Mouse (Mus musculus) lung, postnatal 0 days (tissue): ENCODE data around the gene Amer3. TPM values are rescaled to one million over a fixed set of nuclear protein-coding genes. Genes with fewer than 3 reads are reported as not detected.

ENCODE experiments used
- ATAC-seq: fragments of 200-750 bp; cut with Nextera tagmentation; 2 replicates; pipeline ENCODE4 v1.8.0; 2017; ENCODE audit warnings: moderate library complexity
- DNase-seq: peaks from one replicate; pipeline ENCODE4 v3.0.0-alpha.2; 2016; ENCODE audit warnings: low spot score
- H3K27ac ChIP-seq: fragments of 300-500 bp; sonication (generic); 2 replicates; pipeline ENCODE4 v1.5.1; 2014; ENCODE audit warnings: antibody characterized with exemption, mild to moderate bottlenecking, low read length, mixed read lengths
- H3K27me3 ChIP-seq: fragments of 300-500 bp; sonication (generic); replicated peaks from 2 replicates; pipeline ENCODE4 v1.6.1; 2014; ENCODE audit warnings: low read length, mixed read lengths; ENCODE audit not compliant: insufficient read depth
- H3K36me3 ChIP-seq: fragments of 300-500 bp; sonication (generic); 2 replicates; pipeline ENCODE4 v1.6.1; 2014; ENCODE audit warnings: low read length, mixed read lengths; ENCODE audit not compliant: insufficient read depth
- H3K4me1 ChIP-seq: fragments of 300-500 bp; sonication (generic); 2 replicates; pipeline ENCODE4 v1.6.1; 2014; ENCODE audit warnings: antibody characterized with exemption, low read depth, low read length, mixed read lengths; ENCODE audit not compliant: insufficient read depth
- H3K4me2 ChIP-seq: fragments of 300-500 bp; sonication (generic); replicated peaks from 2 replicates; pipeline ENCODE4 v1.6.1; 2014; ENCODE audit warnings: low read depth, mild to moderate bottlenecking, low read length, moderate library complexity, mixed read lengths
- H3K4me3 ChIP-seq: fragments of 300-500 bp; sonication (generic); 2 replicates; pipeline ENCODE4 v1.5.1; 2014; ENCODE audit warnings: low read depth, low read length
- H3K9ac ChIP-seq: fragments of 300-500 bp; sonication (generic); replicated peaks from 2 replicates; pipeline ENCODE4 v1.6.1; 2014; ENCODE audit warnings: low read depth, mild to moderate bottlenecking
- H3K9me3 ChIP-seq: fragments of 300-500 bp; sonication (generic); 2 replicates; pipeline ENCODE4 v1.6.1; 2016; ENCODE audit warnings: low read length, mixed read lengths
- CTCF ChIP-seq: IDR thresholded peaks from 2 replicates; pipeline ENCODE4 v1.5.1; 2016; ENCODE audit warnings: antibody characterized with exemption, mild to moderate bottlenecking
- EP300 ChIP-seq: IDR thresholded peaks from 2 replicates; pipeline ENCODE4 v1.6.1; 2016; ENCODE audit warnings: antibody characterized with exemption, mild to moderate bottlenecking, control low read depth
- WGBS: fragments of 180-500 bp; shearing (Covaris S2); extraction: QIAGEN DNeasy Blood & Tissue Kit; methylation state at CpG from one replicate; pipeline ENCODE4 v1.1.7; 2014; 5-methylcytosine and 5-hydroxymethylcytosine counted together
- polyA plus RNA-seq: library from polyadenylated mRNA; unstranded; fragments of >200 nt; fragmentation: Nextera tagmentation; extraction: Ambion mirVana; gene quantifications from 2 replicates; pipeline ENCODE4 v1.2.1, GENCODE M21; 2015

Amer3 gene
- polyA plus RNA-seq, 1 experiment from 2014 or later: not detected

DNA sequence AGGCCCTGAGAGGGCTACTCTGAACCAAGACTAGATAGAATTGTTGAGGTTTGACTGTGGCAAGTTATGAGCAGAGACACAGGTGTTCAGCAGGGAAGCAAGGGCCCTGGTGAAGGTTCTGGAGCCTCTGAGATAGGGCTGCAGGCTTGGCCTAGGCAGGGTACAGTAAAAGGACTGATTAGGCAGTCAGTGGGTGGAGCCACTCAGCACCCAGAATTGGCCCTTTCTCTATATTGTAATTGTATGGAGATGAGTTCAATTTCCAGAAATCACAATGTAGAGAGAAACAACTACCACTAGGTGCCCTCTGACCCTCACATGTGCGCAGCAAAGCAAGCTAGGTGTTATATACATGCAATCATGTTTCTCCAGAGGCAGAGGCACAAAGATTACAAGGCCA, 25.8 kb upstream of the Amer3 start:
- no peaks in the 10 kb centered on the region for H3K4me1 ChIP-seq
- H3K4me2 ChIP-seq: no peak overlapping the region
- H3K27me3 ChIP-seq: no peaks in the 10 kb centered on the region
- no peaks in the 10 kb centered on the region for H3K36me3 ChIP-seq
- 68% methylated on average over 1 of the region's 1 CpGs for WGBS
- no peak overlapping the region for H3K9ac ChIP-seq
- TF ChIP-seq CTCF (no peak), EP300 (no peak)
- H3K9me3 ChIP-seq: no peaks in the 10 kb centered on the region
- no peak for DNase-seq
- no peak overlapping the region for H3K27ac ChIP-seq
- no peak for ATAC-seq
- H3K4me3 ChIP-seq: no peak overlapping the region

DNA sequence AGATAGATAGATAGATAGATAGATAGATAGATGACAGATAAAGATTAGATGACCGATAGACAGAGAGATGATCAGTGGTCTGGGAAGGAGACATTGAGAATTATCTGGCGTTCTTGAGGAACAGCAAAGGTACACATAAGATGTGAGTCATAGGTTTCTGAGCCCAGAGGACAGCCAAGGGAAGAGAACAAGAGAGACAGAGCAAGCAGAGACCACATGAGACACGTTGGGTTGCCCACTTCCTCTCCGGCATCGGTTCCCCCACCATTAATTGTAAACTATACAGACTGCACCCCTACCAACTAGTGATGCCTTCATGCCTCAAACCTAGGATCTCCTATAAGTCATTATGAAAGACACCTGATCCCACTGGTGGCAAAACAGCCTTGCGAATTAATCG, 25.2 kb upstream of the Amer3 start:
- 81% methylated on average over 7 of the region's 7 CpGs for WGBS
- no peaks in the 10 kb centered on the region for H3K9me3 ChIP-seq
- H3K4me2 ChIP-seq: no peak overlapping the region
- H3K27ac ChIP-seq: no peak overlapping the region
- TF ChIP-seq CTCF (no peak), EP300 (no peak)
- DNase-seq (no peak), ATAC-seq (no peak)
- H3K4me1 ChIP-seq: no peaks in the 10 kb centered on the region
- H3K27me3 ChIP-seq: no peaks in the 10 kb centered on the region
- H3K4me3 ChIP-seq: no peak overlapping the region
- H3K36me3 ChIP-seq: no peaks in the 10 kb centered on the region
- no peak overlapping the region for H3K9ac ChIP-seq

DNA sequence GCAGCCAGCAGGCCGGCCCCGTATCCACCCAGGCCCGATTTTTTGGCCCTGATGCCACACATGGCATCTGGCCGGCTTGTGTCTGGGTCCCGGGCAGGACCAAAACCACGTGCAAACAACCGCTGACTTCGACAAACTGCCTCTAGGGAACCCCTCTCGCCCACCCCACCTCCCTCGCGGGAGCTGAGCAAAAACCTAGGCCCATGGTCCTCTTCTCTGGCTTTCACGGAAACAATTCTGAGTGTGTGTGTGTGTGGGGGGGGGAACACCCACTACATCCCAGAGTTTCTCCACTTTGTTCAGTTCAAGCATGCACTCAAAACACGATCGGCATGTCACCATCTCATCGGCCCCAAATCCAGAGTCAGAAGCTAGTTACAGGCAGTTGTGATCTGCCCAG, 18.6 kb upstream of the Amer3 start, which contains the start of gene Prss40:
Gene Prss40, minus strand, starts transcription at position 101 of the 400 bp plus-strand sequence.
- H3K4me1 ChIP-seq: no peaks in the 10 kb centered on the region
- H3K36me3 ChIP-seq: no peaks in the 10 kb centered on the region
- no peak for TF ChIP-seq EP300
- no peak for TF ChIP-seq CTCF
- H3K4me3 ChIP-seq: no peak within 1 kb of the TSS
- H3K27me3 ChIP-seq: no peaks in the 10 kb centered on the region
- H3K9ac ChIP-seq: no peak within 1 kb of the TSS
- H3K27ac ChIP-seq: no peak within 1 kb of the TSS
- ATAC-seq (no peak), DNase-seq (no peak)
- no peak within 1 kb of the TSS for H3K4me2 ChIP-seq
- 80% methylated on average over 15 of the region's 15 CpGs for WGBS
- no peaks in the 10 kb centered on the region for H3K9me3 ChIP-seq

DNA sequence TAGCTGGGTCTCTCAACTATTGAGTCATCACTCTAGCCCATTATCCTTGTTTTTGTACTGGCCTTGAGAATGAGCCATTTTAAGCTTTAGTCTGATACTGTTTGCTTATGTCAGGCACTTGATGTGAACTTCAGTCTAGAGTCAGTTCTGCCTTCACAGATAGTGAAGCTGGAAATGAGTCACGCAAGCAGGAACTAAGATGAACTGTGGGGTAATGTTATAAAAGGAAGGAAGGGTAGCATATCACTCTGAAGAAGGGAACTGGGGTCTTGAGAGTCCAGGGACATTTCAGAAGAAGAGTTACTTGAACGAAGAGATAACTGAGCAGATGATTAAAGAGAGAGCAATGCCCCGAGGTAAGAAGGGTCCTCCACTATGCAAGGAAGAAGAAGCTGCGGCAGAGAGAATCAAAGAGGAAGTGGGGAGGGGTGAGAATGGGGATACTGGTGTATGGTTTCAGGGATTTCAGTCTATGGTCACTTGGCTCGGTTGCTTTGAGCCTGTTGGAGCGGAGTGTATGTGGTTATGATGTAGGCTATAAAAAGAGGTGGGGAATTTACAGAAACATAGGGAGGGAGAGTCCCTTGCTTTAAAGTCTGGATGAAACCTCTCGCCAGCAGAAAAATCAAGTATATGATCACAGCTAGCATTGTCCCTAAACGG, 14.9 kb upstream of the Amer3 start:
- Histone ChIP-seq H3K9me3 (no peaks in the 10 kb centered on the region), H3K9ac (no peak overlapping the region), H3K4me2 (no peak overlapping the region), H3K4me1 (no peaks in the 10 kb centered on the region), H3K4me3 (no peak overlapping the region), H3K27ac (no peak overlapping the region), H3K27me3 (no peaks in the 10 kb centered on the region), H3K36me3 (no peaks in the 10 kb centered on the region)
- 71% methylated on average over 8 of the region's 8 CpGs for WGBS
- no peak for DNase-seq
- no peak for ATAC-seq
- no peak for TF ChIP-seq CTCF
- TF ChIP-seq EP300: no peak

DNA sequence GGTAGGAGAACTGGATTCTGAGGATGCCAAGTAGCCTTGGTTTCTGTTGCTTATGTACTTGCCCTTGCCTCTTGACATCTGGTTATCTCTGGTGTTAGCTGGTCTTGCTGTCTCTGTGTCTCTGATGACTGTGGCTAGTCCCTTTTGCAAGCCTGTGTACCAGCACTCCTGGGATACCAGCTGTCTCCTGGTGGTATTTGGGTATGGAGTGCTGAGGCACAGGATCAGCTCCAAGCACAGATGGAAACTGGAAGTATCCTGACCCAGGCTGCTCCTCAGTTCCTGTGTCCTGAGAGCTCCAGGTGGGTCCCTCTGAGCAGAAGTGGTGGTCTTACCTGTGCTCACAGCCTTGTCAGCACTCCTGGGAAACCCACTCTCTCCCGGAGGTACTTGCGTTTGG, 11.3 kb upstream of the Amer3 start:
- H3K4me1 ChIP-seq: no peaks in the 10 kb centered on the region
- DNase-seq (no peak), ATAC-seq (no peak)
- H3K4me3 ChIP-seq: no peak overlapping the region
- TF ChIP-seq CTCF (no peak), EP300 (no peak)
- no peak overlapping the region for H3K9ac ChIP-seq
- H3K36me3 ChIP-seq: no peaks in the 10 kb centered on the region
- WGBS: 93% methylated on average over 2 of the region's 2 CpGs
- H3K27ac ChIP-seq: no peak overlapping the region
- H3K4me2 ChIP-seq: no peak overlapping the region
- H3K27me3 ChIP-seq: no peaks in the 10 kb centered on the region
- no peaks in the 10 kb centered on the region for H3K9me3 ChIP-seq

DNA sequence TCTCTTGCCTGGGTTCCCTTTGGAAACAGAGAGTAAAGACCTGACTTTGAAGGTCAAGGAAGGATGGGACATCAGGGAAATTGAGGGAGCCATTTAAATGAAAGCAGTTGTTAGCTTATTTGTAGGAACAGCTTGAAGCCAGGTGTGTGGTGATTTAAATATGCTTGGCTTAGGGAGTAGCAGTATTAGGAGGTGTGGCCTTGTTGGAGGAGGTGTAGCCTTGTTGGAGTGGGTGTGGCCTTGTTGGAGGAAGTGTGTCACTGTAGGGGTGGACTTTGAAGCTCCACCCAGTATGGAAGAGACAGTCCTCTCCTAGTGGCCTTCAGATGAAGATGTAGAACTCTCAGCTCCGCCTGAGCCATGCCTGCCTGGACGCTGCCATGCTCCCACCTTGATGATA, 9.6 kb upstream of the Amer3 start:
- Histone ChIP-seq H3K27me3 (no peaks in the 10 kb centered on the region), H3K4me2 (no peak overlapping the region), H3K27ac (no peak overlapping the region), H3K9ac (no peak overlapping the region), H3K36me3 (no peaks in the 10 kb centered on the region), H3K4me1 (no peaks in the 10 kb centered on the region), H3K4me3 (no peak overlapping the region), H3K9me3 (no peaks in the 10 kb centered on the region)
- ATAC-seq: no peak
- DNase-seq: no peak
- WGBS: 90% methylated on average over 2 of the region's 2 CpGs
- TF ChIP-seq EP300: no peak
- TF ChIP-seq CTCF: no peak

DNA sequence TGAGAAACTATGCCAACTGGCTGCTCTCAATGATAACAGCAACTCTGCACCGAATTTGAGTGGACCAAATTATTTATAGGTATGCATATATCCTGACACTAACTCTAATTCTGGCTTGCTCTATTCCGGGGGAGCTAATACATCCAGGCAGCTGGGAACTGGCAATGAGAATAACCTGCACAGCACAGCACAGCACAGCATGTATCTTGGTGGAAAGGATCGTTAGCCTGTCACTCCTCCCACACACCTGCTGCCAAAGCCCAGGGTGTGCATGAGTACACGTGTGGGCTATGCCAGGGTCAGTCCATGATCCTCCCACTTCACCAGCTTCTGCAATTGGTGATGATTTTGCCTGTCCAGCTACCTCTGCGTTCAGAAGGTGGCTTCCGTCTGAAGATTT, 8.0 kb upstream of the Amer3 start:
- no peak for DNase-seq
- ATAC-seq: no peak
- no peaks in the 10 kb centered on the region for H3K36me3 ChIP-seq
- no peaks in the 10 kb centered on the region for H3K4me1 ChIP-seq
- H3K9me3 ChIP-seq: no peaks in the 10 kb centered on the region
- no peak for TF ChIP-seq EP300
- no peak for TF ChIP-seq CTCF
- WGBS: 77% methylated on average over 6 of the region's 6 CpGs
- no peaks in the 10 kb centered on the region for H3K27me3 ChIP-seq
- no peak overlapping the region for H3K4me3 ChIP-seq
- H3K27ac ChIP-seq: no peak overlapping the region
- H3K4me2 ChIP-seq: no peak overlapping the region
- H3K9ac ChIP-seq: no peak overlapping the region
